Mouse (Mus musculus): ENCODE results near the gene Zkscan14.

Zkscan14 gene

DNA sequence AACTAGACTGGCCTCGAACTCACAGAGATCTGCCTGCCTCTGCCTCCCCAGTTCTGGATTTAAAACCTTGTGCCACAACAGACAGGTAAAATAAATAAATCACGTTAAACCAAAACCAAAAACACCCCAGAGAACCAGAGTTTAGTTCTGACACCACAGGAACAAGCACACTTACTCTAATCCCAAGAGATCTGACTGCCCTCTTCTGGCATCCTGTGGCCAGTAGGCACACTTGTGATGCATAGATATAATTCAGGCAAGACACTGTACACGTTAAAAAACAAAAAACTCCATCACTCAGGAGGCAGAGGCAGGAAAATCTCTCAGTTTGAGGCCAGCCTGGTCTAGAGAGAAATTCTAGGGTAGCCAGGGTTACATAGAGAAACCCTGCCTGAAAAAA, 778 bp upstream of the Zkscan14 start:
- DNase-seq (ENCODE audit: low spot score): no peak

DNA sequence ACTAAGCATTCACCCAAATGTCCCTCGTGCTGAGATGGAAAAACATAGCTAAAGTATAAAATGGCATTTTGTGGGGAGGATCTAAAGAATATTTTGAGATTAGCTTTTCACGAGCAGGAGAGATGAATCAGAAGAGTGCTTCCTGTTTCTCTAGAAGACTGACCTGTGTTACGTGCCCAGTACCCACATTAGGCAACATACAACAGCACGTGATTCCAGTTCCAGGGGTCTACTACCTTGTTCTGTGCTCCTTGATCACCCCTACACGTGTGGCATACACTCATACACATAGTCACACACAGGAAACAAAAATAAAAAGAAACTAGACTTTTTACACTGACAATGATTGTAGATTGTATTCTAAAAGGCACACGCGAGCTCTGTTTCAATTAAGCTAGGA, 1.3 kb downstream of the Zkscan14 start:
- no peak for DNase-seq (ENCODE audit: low spot score)

DNA sequence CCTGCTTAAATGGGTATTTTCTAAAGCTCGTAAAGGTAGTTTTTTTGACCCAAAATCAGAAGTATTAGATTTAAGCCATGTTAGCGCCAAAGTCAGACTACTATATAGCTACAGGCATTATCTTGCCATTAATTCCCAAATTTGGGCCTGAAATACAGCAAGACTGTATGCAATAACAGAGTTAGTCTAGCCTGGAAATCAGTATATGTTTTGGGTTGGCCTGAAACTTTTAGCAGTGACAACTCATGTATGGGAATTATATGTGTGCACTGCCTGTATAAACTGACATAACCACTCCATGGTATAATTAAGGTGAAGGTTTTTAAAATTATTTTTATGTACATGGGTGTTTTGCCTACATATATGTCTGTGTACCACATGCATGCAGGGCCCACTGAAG, 9.7 kb downstream of the Zkscan14 start, which contains the start of gene Atp5j2:
Gene Atp5j2 (minus strand): TSS at position 101 of the 400 bp plus-strand sequence.
- no peak for DNase-seq (ENCODE audit: low spot score)

DNA sequence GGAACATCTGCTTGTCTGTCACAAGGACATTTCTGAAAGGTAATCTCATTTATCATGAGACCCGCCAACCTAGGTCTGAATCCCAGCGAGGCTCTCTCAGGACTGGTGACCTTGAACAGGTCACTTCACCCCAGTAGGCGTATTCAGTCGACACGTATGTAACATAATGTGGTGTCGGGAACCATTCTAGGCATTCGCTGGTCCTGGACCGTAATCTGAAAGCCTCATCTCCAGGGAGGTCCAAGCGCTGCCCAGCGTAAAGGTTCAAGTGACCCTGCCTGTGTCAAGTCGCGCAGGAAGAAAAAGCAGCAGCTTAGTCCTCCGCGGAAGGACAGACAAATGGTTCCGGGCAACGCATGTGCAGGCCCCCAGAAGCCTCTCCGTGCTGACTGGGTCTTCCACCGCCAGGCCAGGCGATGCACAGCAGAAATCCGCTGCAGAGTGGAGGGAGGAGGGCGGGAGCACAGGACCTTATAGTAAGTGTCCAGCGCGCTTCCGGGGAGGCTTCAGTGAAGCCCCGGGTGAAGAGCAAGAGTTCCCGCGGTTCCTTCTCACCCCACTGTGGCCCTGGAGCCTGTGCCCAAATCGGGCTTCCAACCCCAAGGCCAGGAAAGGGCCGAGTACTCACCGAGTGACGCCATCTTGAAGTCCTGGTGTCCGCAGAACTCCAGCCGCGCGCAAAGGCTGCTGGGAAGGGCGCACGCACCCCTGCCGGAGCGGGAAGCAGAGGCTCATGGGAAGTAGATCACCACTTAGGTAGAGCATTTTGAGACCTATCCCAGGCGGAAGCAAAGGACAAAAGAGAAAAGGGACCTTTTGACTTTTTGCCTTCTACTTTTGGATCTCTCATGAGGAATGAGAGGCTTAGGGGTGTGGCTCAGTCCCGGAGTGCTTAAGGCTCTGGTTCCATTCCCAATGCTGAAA, 10.5 kb downstream of the Zkscan14 start:
- DNase-seq (ENCODE audit: low spot score): peak; percentile 79

DNA sequence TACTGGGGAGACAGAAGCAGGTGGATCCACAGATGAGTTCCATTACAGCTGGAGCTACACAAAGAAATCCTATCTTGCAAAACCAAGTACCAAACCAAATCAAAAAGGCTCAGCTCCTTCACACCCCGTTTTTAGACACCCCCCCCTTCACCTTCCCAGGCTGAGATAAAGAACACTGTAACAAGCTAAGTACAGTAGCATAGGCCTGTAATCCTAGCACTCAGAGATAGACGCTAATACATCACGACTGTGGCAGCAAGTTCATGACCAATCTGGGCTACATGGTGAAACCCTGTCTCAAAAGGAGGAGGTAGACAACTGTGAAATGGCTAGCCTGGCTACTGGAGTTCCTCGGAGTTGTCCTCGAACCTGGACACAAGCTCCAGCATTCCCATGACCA, 11.3 kb downstream of the Zkscan14 start:
- no peak for DNase-seq (ENCODE audit: low spot score)

DNA sequence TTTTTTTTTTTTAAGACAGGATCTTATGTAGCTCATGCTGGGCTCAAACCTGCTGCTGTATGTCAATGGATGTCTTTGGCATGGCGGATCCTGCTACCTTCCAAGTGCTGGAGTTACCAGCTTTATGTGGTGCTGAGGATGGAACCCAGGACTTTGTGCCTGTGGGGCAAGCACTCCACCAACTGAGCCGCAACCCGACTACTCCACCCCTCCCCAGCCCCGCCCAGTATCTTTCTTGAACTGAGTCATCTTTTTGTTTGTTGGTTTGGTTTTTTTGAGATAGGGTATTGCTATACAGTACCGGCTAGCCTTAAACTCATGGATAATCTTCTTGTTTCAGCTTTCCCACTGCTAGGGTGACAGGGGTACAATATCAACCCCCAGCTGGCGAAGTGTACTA, 12.3 kb downstream of the Zkscan14 start:
- no peak for DNase-seq (ENCODE audit: low spot score)

DNA sequence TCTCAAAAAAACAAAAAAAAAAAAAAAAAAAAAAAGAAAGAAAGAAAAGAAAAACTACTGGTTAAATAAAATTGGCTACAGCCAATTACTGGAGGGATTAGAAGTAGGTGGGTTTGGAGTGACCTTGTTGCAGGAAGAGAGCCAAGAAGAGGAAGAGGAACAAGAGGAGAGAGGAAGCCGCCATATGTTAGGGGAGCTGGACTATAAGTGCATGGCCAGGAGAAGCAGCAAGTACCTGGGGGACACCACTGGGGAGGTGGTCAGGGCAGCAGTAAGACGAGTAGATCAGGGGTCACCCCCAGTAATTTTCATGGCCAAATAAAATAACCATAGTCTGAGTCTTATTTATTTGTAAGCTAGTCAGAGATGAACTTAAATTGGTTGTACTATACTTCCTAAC, 16.4 kb downstream of the Zkscan14 start:
- no peak for DNase-seq (ENCODE audit: low spot score)

DNA sequence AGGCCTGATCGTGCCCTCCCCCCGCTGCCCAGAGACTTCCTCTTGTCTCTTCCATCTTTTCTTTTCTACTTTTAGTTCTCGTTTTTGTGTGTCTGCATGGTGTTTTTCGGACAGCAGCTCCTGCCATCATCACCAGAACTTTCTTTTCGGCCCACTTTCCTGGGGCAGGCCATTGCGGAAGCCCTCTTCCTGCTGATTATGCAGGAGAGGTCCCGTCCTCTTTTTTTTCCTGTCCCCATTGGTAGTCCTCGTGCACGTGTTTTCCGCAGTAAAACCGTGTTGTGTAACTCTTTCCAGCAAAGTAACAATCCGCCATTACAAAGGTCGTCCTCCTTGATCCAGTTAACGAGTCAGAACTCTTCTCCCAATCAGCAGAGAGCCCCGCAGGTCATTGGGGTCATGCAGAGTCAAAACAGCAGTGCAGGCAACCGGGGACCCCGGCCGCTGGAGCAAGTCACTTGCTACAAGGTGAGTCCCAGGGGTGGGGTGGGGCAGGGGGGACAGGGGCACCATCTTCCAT, 23.1 kb downstream of the Zkscan14 start:
- no peak for DNase-seq (ENCODE audit: low spot score)

DNA sequence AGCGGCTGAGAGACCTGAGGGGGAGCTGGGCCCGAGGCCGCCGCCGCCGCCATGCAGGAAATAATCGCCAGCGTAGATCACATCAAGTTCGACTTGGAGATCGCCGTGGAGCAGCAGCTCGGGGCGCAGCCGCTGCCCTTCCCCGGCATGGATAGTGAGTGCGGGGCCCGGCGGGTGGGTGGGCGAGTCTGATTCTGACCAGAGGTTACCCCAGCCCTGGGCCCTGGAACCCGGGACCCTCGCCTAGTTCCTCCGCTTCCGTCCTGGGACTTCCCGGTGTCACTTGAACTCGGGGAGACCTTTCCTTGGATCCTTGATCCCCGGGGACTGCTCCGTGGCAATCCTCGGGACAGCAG, 34.4 kb downstream of the Zkscan14 start:
- no peak for DNase-seq (ENCODE audit: low spot score)

DNA sequence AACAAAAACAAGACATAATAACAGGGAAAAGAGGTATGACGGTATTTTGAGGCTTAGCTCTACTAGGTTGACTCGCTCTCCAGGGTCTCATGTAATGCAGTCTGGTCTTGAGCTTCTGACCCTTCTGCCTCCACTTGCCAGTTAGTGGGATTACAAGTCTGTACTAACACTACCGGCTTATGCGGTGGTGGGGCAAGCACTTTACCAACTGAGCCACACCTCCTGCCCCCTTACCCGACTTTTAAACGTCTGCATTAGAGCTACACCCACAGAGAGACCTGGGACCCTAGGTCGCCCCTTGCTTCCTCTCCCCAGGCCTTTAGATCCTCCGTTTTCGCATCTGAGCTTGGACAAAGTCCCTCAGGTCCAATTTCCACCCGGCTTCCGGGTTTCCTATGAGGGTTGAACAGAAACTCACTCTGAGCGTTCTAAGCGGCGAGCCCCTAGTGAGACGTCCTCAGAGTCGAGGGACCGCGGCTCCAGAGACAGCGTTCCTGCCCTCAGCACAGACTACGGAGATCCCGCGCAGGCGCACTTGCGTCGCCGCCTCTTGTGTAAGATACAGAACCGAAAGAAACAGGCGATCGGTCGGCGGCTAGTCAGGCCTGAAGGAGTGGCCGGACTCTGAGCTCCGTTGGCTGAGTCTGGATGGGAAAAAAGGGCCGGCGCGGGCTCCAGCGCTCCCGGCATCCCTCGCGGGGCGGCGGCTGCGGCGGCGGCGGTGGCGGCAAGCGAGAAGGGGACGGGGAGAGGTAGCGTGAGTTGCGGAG, 34.9 kb downstream of the Zkscan14 start, which contains the start of the genes Ptcd1 and Cpsf4:
Gene Ptcd1 (minus strand): TSS at position 573 of the 770 bp plus-strand sequence.
Gene Cpsf4 (plus strand): TSS at position 678 of the 770 bp plus-strand sequence.
- peak; percentile 97 for DNase-seq (ENCODE audit: low spot score)

DNA sequence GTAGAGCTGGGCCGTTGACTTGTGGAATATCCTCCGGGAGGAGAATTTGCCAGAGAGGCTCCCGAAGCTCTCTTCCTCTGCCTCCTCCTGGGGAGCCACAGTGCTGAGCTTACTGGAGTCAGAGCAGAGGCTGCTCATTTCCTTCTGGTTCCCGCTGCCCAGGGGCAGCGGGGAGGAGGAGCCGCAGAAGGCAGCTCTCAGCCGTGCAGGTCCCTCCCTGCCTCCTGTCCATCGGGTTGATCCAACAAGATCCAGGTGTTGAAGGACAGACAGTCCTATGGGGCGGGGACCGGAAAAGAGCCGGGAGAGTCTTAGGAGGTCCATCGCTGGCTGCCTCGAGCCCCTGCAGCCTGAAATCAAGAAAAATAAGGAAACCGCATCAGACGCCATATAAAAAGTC, 36.5 kb downstream of the Zkscan14 start:
- no peak for DNase-seq (ENCODE audit: low spot score)

DNA sequence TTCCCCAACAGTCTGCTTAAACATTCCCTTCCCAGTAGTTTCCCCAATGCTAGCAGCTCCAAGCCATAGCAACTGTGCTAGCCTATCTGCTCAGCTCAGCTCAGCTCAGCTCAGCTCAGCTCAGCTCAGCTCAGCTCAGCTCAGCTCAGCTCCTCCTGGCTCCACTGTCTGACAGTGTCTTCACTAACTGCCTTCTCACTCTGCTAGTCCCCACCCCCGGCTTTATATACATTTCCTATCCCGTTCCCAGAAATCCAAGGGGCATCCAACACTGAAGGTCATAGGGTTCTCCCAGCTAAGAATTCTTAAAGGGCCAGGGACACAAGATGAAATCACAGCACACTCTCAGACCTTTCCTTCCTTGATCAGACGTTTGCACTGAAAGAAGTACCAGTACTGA, 37.0 kb downstream of the Zkscan14 start:
- DNase-seq (ENCODE audit: low spot score): no peak

DNA sequence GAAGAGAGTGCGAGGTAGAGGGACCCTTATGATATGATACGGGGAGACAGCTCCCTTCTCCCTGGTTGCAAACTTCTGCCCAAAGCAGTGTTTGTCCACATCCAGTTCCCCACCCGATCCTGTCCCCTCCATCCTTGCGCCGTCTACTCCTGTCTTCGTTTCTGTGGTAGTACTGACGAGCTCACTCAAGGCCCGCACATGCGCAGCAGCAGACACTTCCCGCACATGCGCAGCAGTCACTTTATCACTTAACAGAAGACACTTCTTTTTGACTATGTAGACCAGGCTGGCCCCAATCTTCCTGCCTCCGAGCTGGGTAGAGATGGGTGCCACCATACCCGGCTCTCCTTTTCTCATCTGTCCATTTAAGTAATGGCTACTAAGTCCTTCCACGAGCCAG, 40.3 kb downstream of the Zkscan14 start:
- no peak for DNase-seq (ENCODE audit: low spot score)

DNA sequence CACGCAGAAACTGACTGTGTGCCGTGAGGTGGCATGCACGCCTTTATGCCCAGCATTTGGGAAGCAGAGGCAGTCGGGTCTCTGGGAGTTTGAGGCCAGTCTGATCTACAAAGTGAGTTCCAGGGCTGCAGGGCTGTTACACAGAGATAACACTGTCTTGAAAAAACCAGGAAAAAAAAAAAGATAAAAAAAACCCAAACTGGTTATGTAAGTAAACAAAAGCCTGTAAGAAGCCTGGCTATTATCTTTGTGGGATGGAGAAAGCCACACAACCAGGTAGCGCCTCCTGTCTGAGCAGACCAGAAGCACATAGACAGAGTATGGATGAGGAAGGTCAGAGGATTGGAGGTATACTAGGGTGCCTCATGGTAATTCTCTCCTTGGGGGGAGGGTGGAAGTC, 49.0 kb downstream of the Zkscan14 start:
- DNase-seq (ENCODE audit: low spot score): no peak

DNA sequence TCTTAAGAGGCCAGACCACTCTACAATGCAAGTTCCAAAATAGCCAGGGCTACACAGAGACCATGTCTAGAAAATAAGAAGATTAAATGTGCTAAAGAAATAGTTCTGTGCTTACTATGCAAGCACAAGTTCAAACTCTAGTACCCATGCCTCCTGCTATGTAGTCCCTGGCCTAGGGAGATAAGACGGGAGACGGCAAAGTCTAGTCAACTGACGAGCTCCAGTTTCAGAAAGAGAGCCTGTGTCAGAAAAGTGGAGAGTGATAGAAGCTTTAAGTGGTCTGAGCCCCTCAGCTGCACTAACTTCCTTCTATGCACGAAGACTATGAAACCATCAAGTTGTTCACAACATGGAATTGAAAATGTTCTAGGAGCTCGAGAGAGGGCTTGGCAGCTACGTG, 52.4 kb downstream of the Zkscan14 start:
- DNase-seq (ENCODE audit: low spot score): no peak

DNA sequence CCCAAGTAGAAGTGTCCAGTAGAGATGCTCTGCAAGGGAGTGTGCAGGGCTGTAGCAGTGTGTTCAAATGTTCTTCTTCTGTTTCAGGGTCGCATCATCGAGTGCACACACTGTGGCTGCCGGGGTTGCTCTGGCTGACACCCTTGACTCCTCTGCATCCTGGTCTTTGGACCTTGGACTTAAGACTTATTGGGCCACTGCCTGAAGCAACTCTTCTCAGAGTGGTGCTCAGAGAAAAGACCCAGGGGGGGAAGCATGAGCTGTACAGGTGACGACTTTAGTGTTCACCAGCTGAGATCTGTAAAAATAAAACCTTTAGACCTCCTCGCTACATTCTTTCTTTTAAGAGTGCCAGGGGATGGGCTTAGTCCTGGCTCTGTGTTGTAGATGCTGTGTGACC, 53.9 kb downstream of the Zkscan14 start:
- no peak for DNase-seq (ENCODE audit: low spot score)

All from spleen, adult 12 weeks (tissue).